Mouse (Mus musculus): ENCODE data around the gene Stum.

DNA sequence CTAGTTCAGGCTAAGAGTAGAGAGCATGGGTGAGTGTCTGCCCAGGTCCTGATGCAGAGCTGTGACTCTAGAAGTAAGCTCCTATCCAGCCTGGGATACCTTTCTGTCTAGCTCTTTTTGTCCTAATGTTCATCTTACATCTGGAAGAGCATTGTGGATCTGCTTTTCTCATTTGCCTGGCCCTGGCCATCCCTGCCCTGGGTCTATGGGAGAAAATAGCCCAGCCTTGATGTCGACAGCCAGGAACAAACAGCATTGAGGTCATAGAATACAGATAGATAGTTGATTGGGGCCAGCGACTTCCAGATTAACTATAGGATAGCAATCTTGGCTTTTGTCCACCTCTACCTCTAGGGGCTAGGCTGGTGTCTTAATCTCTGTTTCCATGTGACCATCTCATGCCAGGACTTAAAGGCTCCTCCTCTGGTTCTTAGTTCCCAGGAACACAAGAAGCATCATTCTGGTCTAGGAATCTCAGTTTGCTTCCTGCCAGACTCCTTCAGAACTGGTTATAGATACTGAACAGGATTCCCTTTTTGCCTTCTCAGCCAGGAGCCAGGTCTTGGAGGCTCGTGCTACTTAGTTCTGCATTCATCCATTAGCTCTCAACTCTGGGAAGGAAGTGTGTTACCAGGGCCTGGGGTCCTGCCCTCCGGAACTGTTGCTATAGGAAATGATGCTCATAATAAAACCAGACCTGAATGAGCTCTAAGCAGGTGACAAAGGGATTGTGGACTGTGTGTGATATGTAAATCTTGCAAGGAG is 82.4 kb downstream of the Stum start:
- TF ChIP-seq EP300 (IDR thresholded peaks at IDR 0.05) = no peak
- TF ChIP-seq CTCF (IDR thresholded peaks at IDR 0.05) = no peak
